Mouse (Mus musculus): ENCODE data around the gene Rsc1a1. TPM values are rescaled to one million over a fixed set of nuclear protein-coding genes. Genes with fewer than 3 reads are reported as not detected.

The Rsc1a1 gene
- polyA plus RNA-seq, 1 experiment: 9.2 TPM

DNA sequence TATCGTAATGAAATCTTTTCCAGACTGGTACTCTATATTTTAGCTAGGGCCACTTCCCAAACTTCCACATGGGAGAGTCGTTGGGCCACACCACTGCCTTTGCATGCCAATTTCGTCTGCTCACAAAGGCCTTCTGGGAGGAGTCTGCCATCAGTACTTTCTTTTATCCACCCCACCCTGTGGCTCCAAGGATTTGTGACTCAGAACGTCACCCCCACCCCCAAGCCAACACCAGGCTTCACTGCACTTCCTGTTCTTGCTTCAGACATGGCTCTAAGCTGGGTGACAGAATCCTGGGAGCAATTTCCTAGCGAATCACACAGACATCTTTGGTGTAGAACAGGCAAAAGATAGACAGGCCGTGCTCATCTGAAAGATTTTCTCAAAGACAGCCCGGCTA lies 3.6 kb downstream of the Rsc1a1 start:
- Histone ChIP-seq H3K27ac (ENCODE audit: insufficient read depth, low read length) (no peak overlapping the region), H3K36me3 (ENCODE audit: control insufficient read depth, insufficient read depth, low read length) (peaks cover 22% of the 10 kb centered on the region), H3K27me3 (ENCODE audit: control insufficient read depth, insufficient read depth, low read length) (no peaks in the 10 kb centered on the region), H3K4me3 (ENCODE audit: extremely low read depth, insufficient read depth, insufficient read length) (no peak overlapping the region), H3K4me1 (ENCODE audit: control insufficient read depth, insufficient read depth, insufficient read length) (no peaks in the 10 kb centered on the region)
- WGBS: 82% methylated on average over 7 of the region's 7 CpGs
- TF ChIP-seq CTCF (IDR thresholded peaks at IDR 0.05; ENCODE audit: extremely low read depth, insufficient read depth, insufficient read length, insufficient replicate concordance): no peak
- TF ChIP-seq POLR2A (IDR thresholded peaks at IDR 0.05; ENCODE audit: low read depth, low read length): no peak
- no peak for DNase-seq (ENCODE audit: low read depth in 1 of 2, low spot score in 2 of 2)

DNA sequence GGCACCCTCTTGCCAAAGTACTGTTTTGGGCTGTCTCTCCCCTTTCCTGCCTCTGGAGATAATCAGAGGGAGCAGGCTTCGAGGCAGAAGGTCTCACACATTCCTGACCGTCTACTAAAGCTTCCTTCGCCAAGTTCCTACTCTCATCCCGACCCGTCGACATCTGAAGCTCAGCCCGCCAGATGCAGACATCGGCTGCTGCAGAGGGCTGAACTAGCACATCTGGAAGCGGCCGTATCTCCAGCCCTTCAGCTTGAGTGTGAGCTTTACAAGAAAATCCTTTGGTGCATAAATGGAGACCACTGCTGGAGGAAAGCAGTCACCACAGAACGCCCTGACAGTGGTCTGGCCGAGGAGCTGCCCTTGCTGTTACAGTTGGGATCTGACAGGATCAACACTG lies 4.5 kb downstream of the Rsc1a1 start:
- TF ChIP-seq CTCF (IDR thresholded peaks at IDR 0.05; ENCODE audit: extremely low read depth, insufficient read depth, insufficient read length, insufficient replicate concordance): no peak
- no peak for TF ChIP-seq POLR2A (IDR thresholded peaks at IDR 0.05; ENCODE audit: low read depth, low read length)
- H3K27me3 ChIP-seq (ENCODE audit: control insufficient read depth, insufficient read depth, low read length): no peaks in the 10 kb centered on the region
- H3K36me3 ChIP-seq (ENCODE audit: control insufficient read depth, insufficient read depth, low read length): peaks cover 20% of the 10 kb centered on the region
- no peak for DNase-seq (ENCODE audit: low read depth in 1 of 2, low spot score in 2 of 2)
- no peaks in the 10 kb centered on the region for H3K4me1 ChIP-seq (ENCODE audit: control insufficient read depth, insufficient read depth, insufficient read length)
- H3K4me3 ChIP-seq (ENCODE audit: extremely low read depth, insufficient read depth, insufficient read length): no peak overlapping the region
- WGBS: 93% methylated on average over 12 of the region's 12 CpGs
- no peak overlapping the region for H3K27ac ChIP-seq (ENCODE audit: insufficient read depth, low read length)

DNA sequence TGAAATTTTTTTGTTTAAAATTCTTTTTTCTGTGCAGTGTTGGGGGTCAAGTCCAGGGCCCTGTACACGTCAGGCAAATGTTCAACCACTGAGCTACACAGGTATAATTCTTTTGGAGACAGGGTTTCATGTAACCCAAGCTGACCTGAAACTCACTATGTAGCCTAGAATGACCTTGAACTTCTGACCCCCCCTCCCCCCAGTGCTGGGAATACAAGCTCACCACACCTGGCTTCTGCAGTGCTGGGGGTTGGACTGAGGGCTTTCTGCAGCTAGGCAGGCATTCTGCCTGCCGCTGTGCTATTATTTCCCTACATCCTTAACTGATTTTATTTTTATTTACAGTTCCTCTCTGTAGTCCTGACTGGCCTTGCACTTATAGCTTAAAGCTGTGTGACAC lies 6.4 kb downstream of the Rsc1a1 start:
- no peaks in the 10 kb centered on the region for H3K4me1 ChIP-seq (ENCODE audit: control insufficient read depth, insufficient read depth, insufficient read length)
- peaks cover 6% of the 10 kb centered on the region for H3K36me3 ChIP-seq (ENCODE audit: control insufficient read depth, insufficient read depth, low read length)
- no peak for DNase-seq (ENCODE audit: low read depth in 1 of 2, low spot score in 2 of 2)
- no peak overlapping the region for H3K4me3 ChIP-seq (ENCODE audit: extremely low read depth, insufficient read depth, insufficient read length)
- 92% methylated on average over 2 of the region's 2 CpGs for WGBS
- no peak for TF ChIP-seq POLR2A (IDR thresholded peaks at IDR 0.05; ENCODE audit: low read depth, low read length)
- TF ChIP-seq CTCF (IDR thresholded peaks at IDR 0.05; ENCODE audit: extremely low read depth, insufficient read depth, insufficient read length, insufficient replicate concordance): no peak
- H3K27ac ChIP-seq (ENCODE audit: insufficient read depth, low read length): no peak overlapping the region
- H3K27me3 ChIP-seq (ENCODE audit: control insufficient read depth, insufficient read depth, low read length): no peaks in the 10 kb centered on the region

DNA sequence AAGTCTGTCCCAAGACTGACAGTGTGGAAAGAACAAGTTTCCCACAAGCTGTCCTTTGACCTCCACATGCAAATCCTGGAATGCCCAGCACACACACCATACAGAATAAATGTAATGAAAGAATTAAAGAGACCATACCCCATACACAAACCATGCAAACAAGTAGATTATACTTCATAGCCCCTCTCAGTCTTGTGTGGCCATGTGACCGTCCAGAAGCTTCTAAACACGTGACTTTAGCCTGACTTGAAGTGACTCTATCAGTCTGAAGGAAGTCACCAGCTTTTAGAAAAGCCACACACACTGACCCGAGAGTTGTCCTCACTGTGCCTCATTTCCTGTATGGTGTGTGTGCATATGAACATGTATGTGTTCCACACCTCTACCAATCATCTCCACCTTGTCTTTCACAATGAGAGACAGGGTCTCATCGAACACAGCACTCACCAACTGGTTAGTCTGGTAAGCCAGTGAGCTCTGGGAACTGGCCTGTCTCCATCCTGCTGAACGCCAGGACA lies 8.9 kb downstream of the Rsc1a1 start:
- Histone ChIP-seq H3K4me1 (ENCODE audit: control insufficient read depth, insufficient read depth, insufficient read length) (no peaks in the 10 kb centered on the region), H3K4me3 (ENCODE audit: extremely low read depth, insufficient read depth, insufficient read length) (no peak overlapping the region), H3K27ac (ENCODE audit: insufficient read depth, low read length) (no peak overlapping the region), H3K27me3 (ENCODE audit: control insufficient read depth, insufficient read depth, low read length) (no peaks in the 10 kb centered on the region), H3K36me3 (ENCODE audit: control insufficient read depth, insufficient read depth, low read length) (no peaks in the 10 kb centered on the region; the same call in 1 of the 2 replicates)
- DNase-seq (ENCODE audit: low read depth in 1 of 2, low spot score in 2 of 2): no peak
- 72% methylated on average over 5 of the region's 5 CpGs for WGBS
- no peak for TF ChIP-seq CTCF (IDR thresholded peaks at IDR 0.05; ENCODE audit: extremely low read depth, insufficient read depth, insufficient read length, insufficient replicate concordance)
- no peak for TF ChIP-seq POLR2A (IDR thresholded peaks at IDR 0.05; ENCODE audit: low read depth, low read length)

DNA sequence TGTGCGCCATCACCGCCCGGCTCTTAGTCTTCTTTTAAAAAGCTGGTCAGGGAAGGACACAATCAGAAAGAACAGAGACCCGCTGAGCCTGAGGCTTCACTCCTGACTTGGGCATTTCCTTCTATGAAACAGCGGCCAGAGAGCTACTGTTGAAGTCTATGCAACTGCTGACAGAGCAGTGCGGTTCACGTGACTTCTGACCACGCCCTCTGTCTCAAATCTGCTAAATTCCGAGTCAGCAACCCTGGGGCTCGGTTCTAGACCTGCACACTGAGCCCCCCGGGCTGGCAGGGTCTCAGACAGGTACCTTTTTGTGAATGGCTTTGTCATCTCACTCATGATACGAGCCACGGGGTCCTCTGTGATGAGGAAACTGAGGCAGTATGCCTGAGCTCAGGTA lies 13.1 kb downstream of the Rsc1a1 start:
- Histone ChIP-seq H3K27ac (ENCODE audit: insufficient read depth, low read length) (no peak overlapping the region), H3K4me3 (ENCODE audit: extremely low read depth, insufficient read depth, insufficient read length) (no peak overlapping the region), H3K4me1 (ENCODE audit: control insufficient read depth, insufficient read depth, insufficient read length) (no peaks in the 10 kb centered on the region), H3K36me3 (ENCODE audit: control insufficient read depth, insufficient read depth, low read length) (no peaks in the 10 kb centered on the region), H3K27me3 (ENCODE audit: control insufficient read depth, insufficient read depth, low read length) (no peaks in the 10 kb centered on the region)
- no peak for DNase-seq (ENCODE audit: low read depth in 1 of 2, low spot score in 2 of 2)
- TF ChIP-seq CTCF (IDR thresholded peaks at IDR 0.05; ENCODE audit: extremely low read depth, insufficient read depth, insufficient read length, insufficient replicate concordance): no peak
- TF ChIP-seq POLR2A (IDR thresholded peaks at IDR 0.05; ENCODE audit: low read depth, low read length): no peak
- 79% methylated on average over 13 of the region's 13 CpGs for WGBS

DNA sequence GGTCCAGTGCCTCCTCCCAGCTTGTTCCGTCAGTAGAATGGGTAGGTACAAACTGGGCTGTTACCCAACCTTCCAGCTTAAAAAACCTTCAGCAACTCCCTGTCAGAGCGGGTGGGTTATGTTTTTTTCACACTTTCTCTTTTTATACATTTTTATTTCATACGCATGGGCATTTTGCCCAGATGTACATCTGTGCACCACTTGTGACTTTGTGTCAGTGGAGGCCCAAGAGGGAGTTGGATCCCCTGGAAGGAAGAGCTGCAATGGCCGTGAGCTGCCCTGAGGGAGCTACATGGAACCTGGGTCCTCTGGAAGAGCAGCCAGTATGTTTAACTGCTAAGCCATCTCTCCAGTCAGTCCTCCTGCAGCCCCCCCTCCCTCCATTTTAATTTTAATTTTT lies 14.0 kb downstream of the Rsc1a1 start:
- Histone ChIP-seq H3K27ac (ENCODE audit: insufficient read depth, low read length) (no peak overlapping the region), H3K4me3 (ENCODE audit: extremely low read depth, insufficient read depth, insufficient read length) (no peak overlapping the region), H3K36me3 (ENCODE audit: control insufficient read depth, insufficient read depth, low read length) (no peaks in the 10 kb centered on the region), H3K27me3 (ENCODE audit: control insufficient read depth, insufficient read depth, low read length) (no peaks in the 10 kb centered on the region), H3K4me1 (ENCODE audit: control insufficient read depth, insufficient read depth, insufficient read length) (no peaks in the 10 kb centered on the region)
- TF ChIP-seq POLR2A (IDR thresholded peaks at IDR 0.05; ENCODE audit: low read depth, low read length) (no peak), CTCF (IDR thresholded peaks at IDR 0.05; ENCODE audit: extremely low read depth, insufficient read depth, insufficient read length, insufficient replicate concordance) (no peak)
- WGBS: 85% methylated on average over 4 of the region's 4 CpGs
- no peak for DNase-seq (ENCODE audit: low read depth in 1 of 2, low spot score in 2 of 2)

DNA sequence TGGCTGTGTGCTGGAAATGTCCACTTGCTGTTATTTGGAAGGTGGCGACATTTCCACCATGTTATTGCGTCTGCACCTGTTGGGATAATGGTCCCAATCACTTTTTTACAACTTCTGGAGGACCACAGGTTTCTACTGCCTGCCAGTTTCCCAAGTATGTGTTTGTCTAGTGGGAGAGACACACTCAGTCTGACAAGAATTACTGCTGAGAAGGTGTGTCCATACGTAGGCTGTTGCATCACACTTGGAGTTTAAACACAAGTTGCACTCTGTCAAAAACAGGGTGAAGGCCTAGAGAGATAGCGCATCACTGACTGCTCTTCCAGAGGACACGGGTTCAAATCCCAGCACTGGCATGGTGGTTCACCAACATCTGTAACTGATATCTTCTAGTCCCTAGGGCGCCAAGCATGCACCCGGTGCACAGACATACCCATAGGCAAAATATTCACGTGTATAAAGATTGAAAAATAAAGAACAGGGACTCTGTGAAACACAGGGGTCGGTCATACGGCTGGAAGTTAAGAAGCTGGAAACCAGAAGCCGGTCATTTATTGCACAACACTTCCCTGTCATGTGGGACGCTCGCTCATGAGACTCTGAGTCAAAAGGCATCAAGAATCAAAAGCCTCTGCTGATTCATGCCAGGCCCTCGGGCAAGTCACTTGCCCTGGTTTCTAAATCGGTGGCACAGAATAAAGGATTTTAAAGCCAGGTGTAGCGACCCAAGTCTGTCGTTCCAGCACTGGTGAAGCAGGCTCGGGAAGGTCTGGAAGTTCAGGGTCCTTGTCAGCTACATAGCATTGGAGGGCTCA lies 15.3 kb downstream of the Rsc1a1 start:
- H3K4me1 ChIP-seq (ENCODE audit: control insufficient read depth, insufficient read depth, insufficient read length): no peaks in the 10 kb centered on the region
- 68% methylated on average over 18 of the region's 18 CpGs for WGBS
- H3K27me3 ChIP-seq (ENCODE audit: control insufficient read depth, insufficient read depth, low read length): no peaks in the 10 kb centered on the region
- no peaks in the 10 kb centered on the region for H3K36me3 ChIP-seq (ENCODE audit: control insufficient read depth, insufficient read depth, low read length)
- H3K4me3 ChIP-seq (ENCODE audit: extremely low read depth, insufficient read depth, insufficient read length): no peak overlapping the region
- no peak for DNase-seq (ENCODE audit: low read depth in 1 of 2, low spot score in 2 of 2)
- H3K27ac ChIP-seq (ENCODE audit: insufficient read depth, low read length): peak overlapping the region; percentile 33; the same call in 1 of the 2 replicates
- TF ChIP-seq CTCF (IDR thresholded peaks at IDR 0.05; ENCODE audit: extremely low read depth, insufficient read depth, insufficient read length, insufficient replicate concordance): no peak
- TF ChIP-seq POLR2A (IDR thresholded peaks at IDR 0.05; ENCODE audit: low read depth, low read length): no peak

All from spleen, adult 2 months (tissue).